Mouse (Mus musculus): ENCODE measurements around the gene Krtap19-4. TPM values are rescaled to one million over a fixed set of nuclear protein-coding genes. Genes with fewer than 3 reads are reported as not detected.

Gene Krtap19-4
- not detected in 2 replicates for polyA plus RNA-seq (2014; fragmentation: Nextera tagmentation; extraction: Ambion mirVana)

DNA sequence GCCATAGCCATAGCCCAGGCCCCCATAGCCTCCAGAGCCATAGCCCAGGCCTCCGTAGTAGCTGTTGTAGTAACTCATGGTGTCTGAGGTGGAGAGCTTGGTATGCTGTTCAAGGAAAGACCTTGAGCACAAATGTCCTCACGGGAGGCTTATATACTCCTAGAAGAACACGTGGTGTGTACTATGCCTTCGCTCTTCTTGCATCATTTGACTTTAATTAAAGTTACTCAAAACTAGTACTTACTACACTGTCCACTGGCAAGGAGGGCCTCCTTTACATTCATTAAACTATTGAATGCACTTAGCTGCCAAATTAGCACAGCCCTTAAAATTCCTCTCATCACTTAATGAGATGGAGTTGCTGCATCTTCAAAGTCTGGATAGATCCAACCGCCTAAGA, at the start of gene Krtap19-4:
Gene Krtap19-4 (minus strand): TSS at position 101 of the 400 bp plus-strand sequence.
- Histone ChIP-seq H3K27ac (ENCODE audit: low read depth, low read length) (no peak within 1 kb of the TSS), H3K27me3 (ENCODE audit: control insufficient read depth, insufficient read depth, low read length) (no peaks in the 10 kb centered on the region), H3K9me3 (ENCODE audit: control insufficient read depth, low read length) (no peaks in the 10 kb centered on the region), H3K9ac (ENCODE audit: low read length) (no peak within 1 kb of the TSS), H3K4me1 (replicated peaks; ENCODE audit: control insufficient read depth, insufficient read depth, low read length) (no peaks in the 10 kb centered on the region), H3K4me3 (ENCODE audit: low read depth, low read length) (no peak within 1 kb of the TSS), H3K4me2 (ENCODE audit: low read depth, low read length, severe bottlenecking) (no peak within 1 kb of the TSS), H3K36me3 (ENCODE audit: control insufficient read depth, insufficient read depth, low read length) (no peaks in the 10 kb centered on the region)
- no peak for DNase-seq (ENCODE audit: low spot score)
- 92% methylated on average over 5 of the region's 5 CpGs for WGBS
- no peak for ATAC-seq (replicated peaks; ENCODE audit: low FRiP score)

DNA sequence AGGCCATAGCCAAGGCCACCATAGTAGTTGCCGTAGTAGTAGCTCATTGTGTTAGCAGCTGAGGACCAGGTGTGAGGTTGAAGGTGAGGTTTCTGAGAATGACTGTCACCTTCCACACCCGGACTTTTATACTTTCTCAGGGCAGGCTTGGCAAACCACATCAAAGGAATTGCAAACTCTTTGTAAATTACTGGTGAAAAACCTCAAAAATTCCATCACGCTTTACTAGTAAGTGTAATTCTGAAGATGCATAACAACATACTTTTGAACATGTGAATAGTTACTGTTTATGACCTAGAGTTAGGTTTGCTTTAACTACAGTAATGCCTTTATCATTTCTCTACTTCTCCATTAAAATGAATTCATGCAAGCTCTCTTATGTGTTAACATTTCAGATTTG, 47.3 kb upstream of the Krtap19-4 start, which contains the start of gene Krtap19-9b:
Gene Krtap19-9b (minus strand): TSS at position 101 of the 400 bp plus-strand sequence.
- no peaks in the 10 kb centered on the region for H3K4me1 ChIP-seq (replicated peaks; ENCODE audit: control insufficient read depth, insufficient read depth, low read length)
- no peaks in the 10 kb centered on the region for H3K9me3 ChIP-seq (ENCODE audit: control insufficient read depth, low read length)
- DNase-seq (ENCODE audit: low spot score) (no peak), ATAC-seq (replicated peaks; ENCODE audit: low FRiP score) (no peak)
- WGBS = 94% methylated on average over 3 of the region's 3 CpGs
- H3K4me2 ChIP-seq (ENCODE audit: low read depth, low read length, severe bottlenecking) = no peak within 1 kb of the TSS
- H3K36me3 ChIP-seq (ENCODE audit: control insufficient read depth, insufficient read depth, low read length) = no peaks in the 10 kb centered on the region
- no peak within 1 kb of the TSS for H3K27ac ChIP-seq (ENCODE audit: low read depth, low read length)
- H3K27me3 ChIP-seq (ENCODE audit: control insufficient read depth, insufficient read depth, low read length) = no peaks in the 10 kb centered on the region
- no peak within 1 kb of the TSS for H3K4me3 ChIP-seq (ENCODE audit: low read depth, low read length)
- H3K9ac ChIP-seq (ENCODE audit: low read length) = no peak within 1 kb of the TSS

DNA sequence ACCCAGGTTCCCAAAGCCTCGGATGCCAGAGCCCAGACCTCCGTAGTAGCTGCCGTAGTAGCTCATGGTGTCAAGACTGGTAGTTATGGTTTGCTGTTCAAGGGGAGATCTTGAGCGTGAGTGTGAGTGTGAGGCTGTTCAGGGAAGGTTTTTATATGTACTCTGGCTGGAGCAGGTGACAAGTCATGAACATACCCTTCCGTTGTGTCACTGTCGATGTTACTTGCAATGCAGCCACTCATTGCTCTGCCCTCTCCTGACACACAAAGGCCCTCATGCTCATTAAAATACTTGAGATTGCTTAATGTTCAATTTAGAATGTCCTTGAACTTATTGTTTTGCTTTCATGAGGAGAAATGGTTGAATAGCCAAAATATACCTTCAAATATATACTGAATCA, 11.5 kb upstream of the Krtap19-4 start, which contains the start of gene Krtap19-5:
Gene Krtap19-5 (minus strand): TSS at position 101 of the 400 bp plus-strand sequence.
- Histone ChIP-seq H3K36me3 (ENCODE audit: control insufficient read depth, insufficient read depth, low read length) (no peaks in the 10 kb centered on the region), H3K4me3 (ENCODE audit: low read depth, low read length) (no peak within 1 kb of the TSS), H3K27me3 (ENCODE audit: control insufficient read depth, insufficient read depth, low read length) (no peaks in the 10 kb centered on the region), H3K9ac (ENCODE audit: low read length) (no peak within 1 kb of the TSS), H3K4me1 (replicated peaks; ENCODE audit: control insufficient read depth, insufficient read depth, low read length) (no peaks in the 10 kb centered on the region), H3K27ac (ENCODE audit: low read depth, low read length) (no peak within 1 kb of the TSS), H3K4me2 (ENCODE audit: low read depth, low read length, severe bottlenecking) (no peak within 1 kb of the TSS), H3K9me3 (ENCODE audit: control insufficient read depth, low read length) (no peaks in the 10 kb centered on the region)
- ATAC-seq (replicated peaks; ENCODE audit: low FRiP score) = no peak
- WGBS = 94% methylated on average over 6 of the region's 6 CpGs
- no peak for DNase-seq (ENCODE audit: low spot score)

DNA sequence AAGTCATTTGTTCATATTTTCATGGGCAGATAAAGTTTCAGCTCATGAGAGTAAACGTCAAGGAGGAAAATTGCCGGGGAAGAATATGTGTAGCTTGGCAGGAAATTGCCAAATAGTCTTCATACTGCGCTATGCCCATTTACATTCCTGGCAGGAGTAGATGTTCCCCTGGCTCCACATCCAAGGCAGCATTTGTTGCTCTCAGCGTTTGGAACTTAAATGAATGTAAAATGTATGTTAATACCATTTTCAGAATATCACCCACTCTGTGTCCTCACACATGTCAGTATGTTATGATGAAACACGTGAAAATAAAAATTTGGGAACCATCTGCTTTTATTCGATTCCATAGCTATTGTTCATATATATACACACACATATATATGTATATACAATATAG, 2.0 kb upstream of the Krtap19-4 start:
- Histone ChIP-seq H3K4me1 (replicated peaks; ENCODE audit: control insufficient read depth, insufficient read depth, low read length) (no peaks in the 10 kb centered on the region), H3K9ac (ENCODE audit: low read length) (no peak overlapping the region), H3K36me3 (ENCODE audit: control insufficient read depth, insufficient read depth, low read length) (no peaks in the 10 kb centered on the region), H3K4me3 (ENCODE audit: low read depth, low read length) (no peak overlapping the region), H3K27me3 (ENCODE audit: control insufficient read depth, insufficient read depth, low read length) (no peaks in the 10 kb centered on the region), H3K4me2 (ENCODE audit: low read depth, low read length, severe bottlenecking) (no peak overlapping the region), H3K27ac (ENCODE audit: low read depth, low read length) (no peak overlapping the region), H3K9me3 (ENCODE audit: control insufficient read depth, low read length) (no peaks in the 10 kb centered on the region)
- WGBS = 91% methylated on average over 6 of the region's 6 CpGs
- DNase-seq (ENCODE audit: low spot score) = no peak
- no peak for ATAC-seq (replicated peaks; ENCODE audit: low FRiP score)

DNA sequence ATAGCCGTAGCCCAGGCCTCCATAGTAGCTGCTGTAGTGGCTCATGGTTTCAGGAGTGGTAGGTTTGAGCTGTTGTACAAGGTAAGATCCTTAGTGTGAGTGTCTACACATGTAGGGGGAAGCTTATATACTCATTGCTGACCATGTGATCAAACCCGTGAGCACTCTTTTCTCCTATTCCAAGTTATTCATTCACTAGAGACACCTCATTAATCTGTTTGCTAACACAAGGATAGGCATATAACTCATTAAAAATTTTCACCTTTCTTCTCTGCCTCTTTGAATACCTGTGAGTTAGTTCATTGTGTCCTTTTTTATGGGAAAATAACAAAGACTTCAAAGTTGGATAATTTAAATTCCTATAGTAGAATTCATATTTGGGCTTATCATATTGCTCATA, 7.0 kb downstream of the Krtap19-4 start, which contains the start of gene Krtap19-3:
Gene Krtap19-3 (minus strand): TSS at position 101 of the 400 bp plus-strand sequence.
- no peak within 1 kb of the TSS for H3K4me2 ChIP-seq (ENCODE audit: low read depth, low read length, severe bottlenecking)
- no peak within 1 kb of the TSS for H3K27ac ChIP-seq (ENCODE audit: low read depth, low read length)
- H3K9me3 ChIP-seq (ENCODE audit: control insufficient read depth, low read length) = no peaks in the 10 kb centered on the region
- ATAC-seq (replicated peaks; ENCODE audit: low FRiP score) = no peak
- H3K9ac ChIP-seq (ENCODE audit: low read length) = no peak within 1 kb of the TSS
- H3K4me3 ChIP-seq (ENCODE audit: low read depth, low read length) = no peak within 1 kb of the TSS
- H3K4me1 ChIP-seq (replicated peaks; ENCODE audit: control insufficient read depth, insufficient read depth, low read length) = no peaks in the 10 kb centered on the region
- no peaks in the 10 kb centered on the region for H3K36me3 ChIP-seq (ENCODE audit: control insufficient read depth, insufficient read depth, low read length)
- DNase-seq (ENCODE audit: low spot score) = no peak
- H3K27me3 ChIP-seq (ENCODE audit: control insufficient read depth, insufficient read depth, low read length) = no peaks in the 10 kb centered on the region
- 93% methylated on average over 2 of the region's 2 CpGs for WGBS

DNA sequence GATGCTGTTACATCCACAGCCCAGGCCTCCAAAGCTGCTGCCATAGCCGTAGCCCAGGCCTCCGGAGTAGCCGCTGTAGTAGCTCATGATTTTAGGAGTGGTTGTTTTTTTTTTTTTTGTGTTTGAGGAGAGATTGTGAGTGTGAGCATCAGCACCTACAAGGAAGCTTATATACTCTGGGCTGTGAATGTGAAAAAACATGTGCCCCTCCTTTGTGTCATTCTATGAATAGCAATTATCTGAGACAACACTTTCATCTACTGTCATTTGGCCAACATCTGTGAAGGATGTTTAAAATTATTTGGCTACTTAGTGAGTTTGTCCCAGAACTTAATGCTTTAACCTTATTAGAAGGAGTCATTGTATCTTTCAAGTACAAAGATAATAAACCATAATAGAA, 10.7 kb downstream of the Krtap19-4 start, which contains the start of gene Krtap19-2:
Gene Krtap19-2 (minus strand): TSS at position 101 of the 400 bp plus-strand sequence.
- Histone ChIP-seq H3K9me3 (ENCODE audit: control insufficient read depth, low read length) (no peaks in the 10 kb centered on the region), H3K4me2 (ENCODE audit: low read depth, low read length, severe bottlenecking) (no peak within 1 kb of the TSS)

DNA sequence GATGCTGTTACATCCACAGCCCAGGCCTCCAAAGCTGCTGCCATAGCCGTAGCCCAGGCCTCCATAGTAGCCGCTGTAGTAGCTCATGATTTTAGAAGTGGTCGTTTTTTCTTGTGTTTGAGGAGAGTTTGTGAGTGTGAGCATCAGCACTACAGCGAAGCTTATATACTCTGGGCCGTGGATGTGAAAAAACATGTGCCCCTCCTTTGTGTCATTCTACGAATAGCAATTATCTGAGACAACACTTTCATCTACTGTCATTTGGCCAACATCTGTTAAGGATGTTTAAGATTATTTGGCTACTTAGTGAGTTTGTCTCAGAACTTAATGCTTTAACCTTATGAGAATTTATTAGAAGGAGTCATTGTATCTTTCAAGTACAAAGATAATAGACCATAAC, 15.6 kb downstream of the Krtap19-4 start, which contains the start of gene Krtap19-1:
Gene Krtap19-1 (minus strand): TSS at position 101 of the 400 bp plus-strand sequence.
- no peak within 1 kb of the TSS for H3K4me2 ChIP-seq (ENCODE audit: low read depth, low read length, severe bottlenecking)
- no peaks in the 10 kb centered on the region for H3K36me3 ChIP-seq (ENCODE audit: control insufficient read depth, insufficient read depth, low read length)
- H3K27me3 ChIP-seq (ENCODE audit: control insufficient read depth, insufficient read depth, low read length) = no peaks in the 10 kb centered on the region
- no peak within 1 kb of the TSS for H3K9ac ChIP-seq (ENCODE audit: low read length)
- H3K9me3 ChIP-seq (ENCODE audit: control insufficient read depth, low read length) = no peaks in the 10 kb centered on the region
- no peak within 1 kb of the TSS for H3K27ac ChIP-seq (ENCODE audit: low read depth, low read length)
- 89% methylated on average over 6 of the region's 6 CpGs for WGBS
- DNase-seq (ENCODE audit: low spot score) (no peak), ATAC-seq (replicated peaks; ENCODE audit: low FRiP score) (no peak)
- no peaks in the 10 kb centered on the region for H3K4me1 ChIP-seq (replicated peaks; ENCODE audit: control insufficient read depth, insufficient read depth, low read length)
- no peak within 1 kb of the TSS for H3K4me3 ChIP-seq (ENCODE audit: low read depth, low read length)

More for the DNA sequence above, 10.7 kb downstream of the Krtap19-4 start, which contains the start of gene Krtap19-2:
- WGBS = 97% methylated on average over 3 of the region's 3 CpGs
- H3K36me3 ChIP-seq (ENCODE audit: control insufficient read depth, insufficient read depth, low read length) = no peaks in the 10 kb centered on the region
- H3K9ac ChIP-seq (ENCODE audit: low read length) = no peak within 1 kb of the TSS
- no peak for DNase-seq (ENCODE audit: low spot score)
- no peak within 1 kb of the TSS for H3K27ac ChIP-seq (ENCODE audit: low read depth, low read length)
- ATAC-seq (replicated peaks; ENCODE audit: low FRiP score) = no peak
- no peaks in the 10 kb centered on the region for H3K4me1 ChIP-seq (replicated peaks; ENCODE audit: control insufficient read depth, insufficient read depth, low read length)
- no peak within 1 kb of the TSS for H3K4me3 ChIP-seq (ENCODE audit: low read depth, low read length)
- H3K27me3 ChIP-seq (ENCODE audit: control insufficient read depth, insufficient read depth, low read length) = no peaks in the 10 kb centered on the region

DNA sequence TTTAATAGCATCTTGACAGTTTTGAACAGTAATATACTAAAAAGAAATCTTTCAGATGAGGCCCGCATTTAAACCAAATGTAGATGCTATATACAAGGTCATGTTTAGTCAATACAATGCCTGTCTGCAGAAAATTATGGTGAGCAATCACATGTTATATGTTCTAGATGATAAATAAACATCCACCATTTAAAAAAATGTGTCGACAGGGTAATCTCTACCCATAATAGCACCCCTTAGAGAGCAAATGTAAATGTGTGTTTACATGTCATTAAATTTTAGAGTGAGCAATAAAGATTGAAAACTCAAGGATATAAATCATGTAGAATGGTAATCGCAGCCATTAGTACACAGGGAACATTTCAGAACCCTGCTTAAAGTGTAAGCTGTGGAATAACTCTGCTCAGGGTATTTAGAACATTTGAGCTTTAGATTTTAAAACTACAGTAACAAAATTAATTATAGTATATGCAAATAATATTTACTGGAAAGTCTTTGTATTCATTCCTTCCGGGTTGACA, 19.9 kb downstream of the Krtap19-4 start:
- Histone ChIP-seq H3K9ac (ENCODE audit: low read length) (no peak overlapping the region), H3K27ac (ENCODE audit: low read depth, low read length) (no peak overlapping the region), H3K4me1 (replicated peaks; ENCODE audit: control insufficient read depth, insufficient read depth, low read length) (no peaks in the 10 kb centered on the region), H3K27me3 (ENCODE audit: control insufficient read depth, insufficient read depth, low read length) (no peaks in the 10 kb centered on the region), H3K36me3 (ENCODE audit: control insufficient read depth, insufficient read depth, low read length) (no peaks in the 10 kb centered on the region), H3K4me2 (ENCODE audit: low read depth, low read length, severe bottlenecking) (no peak overlapping the region), H3K4me3 (ENCODE audit: low read depth, low read length) (no peak overlapping the region), H3K9me3 (ENCODE audit: control insufficient read depth, low read length) (no peaks in the 10 kb centered on the region)
- ATAC-seq (replicated peaks; ENCODE audit: low FRiP score) = no peak
- 90% methylated on average over 4 of the region's 4 CpGs for WGBS
- DNase-seq (ENCODE audit: low spot score) = no peak

DNA sequence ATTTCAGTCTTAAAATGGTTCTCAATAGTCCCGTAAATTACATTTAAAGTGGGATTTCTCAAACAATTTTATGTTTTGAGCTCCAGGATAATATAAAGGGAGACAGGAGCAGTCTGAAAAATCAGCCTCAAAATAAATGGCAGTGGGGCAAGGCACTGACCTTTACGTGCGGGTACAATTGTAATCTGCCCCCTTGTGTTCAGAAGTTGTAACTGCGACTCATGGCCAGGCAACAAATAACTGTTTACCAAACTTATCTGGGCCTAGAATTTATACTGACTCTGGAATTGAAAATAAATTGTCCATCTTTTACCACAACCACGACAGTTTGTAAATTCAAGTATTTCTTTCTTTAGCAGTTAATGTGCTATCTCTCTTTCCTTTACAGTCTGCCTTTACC, 33.4 kb downstream of the Krtap19-4 start:
- Histone ChIP-seq H3K4me3 (ENCODE audit: low read depth, low read length) (no peak overlapping the region), H3K36me3 (ENCODE audit: control insufficient read depth, insufficient read depth, low read length) (no peaks in the 10 kb centered on the region), H3K27ac (ENCODE audit: low read depth, low read length) (no peak overlapping the region), H3K27me3 (ENCODE audit: control insufficient read depth, insufficient read depth, low read length) (no peaks in the 10 kb centered on the region), H3K9me3 (ENCODE audit: control insufficient read depth, low read length) (no peaks in the 10 kb centered on the region), H3K4me2 (ENCODE audit: low read depth, low read length, severe bottlenecking) (no peak overlapping the region), H3K4me1 (replicated peaks; ENCODE audit: control insufficient read depth, insufficient read depth, low read length) (no peaks in the 10 kb centered on the region), H3K9ac (ENCODE audit: low read length) (no peak overlapping the region)
- no peak for ATAC-seq (replicated peaks; ENCODE audit: low FRiP score)
- DNase-seq (ENCODE audit: low spot score) = no peak
- 11% methylated on average over 5 of the region's 5 CpGs for WGBS
